Mouse (Mus musculus) pancreas, adult 10 weeks (tissue): ENCODE measurements around the gene Akip1. TPM values are rescaled to one million over a fixed set of nuclear protein-coding genes. Genes with fewer than 3 reads are reported as not detected.

Source experiments
- polyA plus RNA-seq: library from polyadenylated mRNA; stranded (reverse); fragments of 350-450 nt; fragmentation: Illumina TruSeq; extraction: RNeasy Lipid Tissue Mini Kit (QIAGEN cat#74804); gene quantifications from one replicate; pipeline ENCODE4 v1.2.3, GENCODE M21; 2015; ENCODE audit warnings: low read depth, low replicate concordance; ENCODE audit not compliant: insufficient read depth

The Akip1 gene
- 4.5 TPM for polyA plus RNA-seq

GRCm38 (mm10) chr7:109703190-109704015 lies at the start of gene Akip1, which contains the start of gene St5:
TSS of gene Akip1 (plus strand) at chr7:109703690.
TSS of gene St5 (minus strand) at chr7:109703605.

GRCm38 (mm10) chr7:109723697-109724096 lies 20.2 kb downstream of the Akip1 start, which contains the start of gene BC051019:
TSS of gene BC051019 (minus strand) at chr7:109723850.

GRCm38 (mm10) chr7:109731626-109732025 lies 28.1 kb downstream of the Akip1 start, which contains the start of gene Ascl3:
TSS of gene Ascl3 (minus strand) at chr7:109731726.

GRCm38 (mm10) chr7:109752008-109752925 lies 48.8 kb downstream of the Akip1 start, which contains the start of gene Tmem9b:
TSS of gene Tmem9b (minus strand) at chr7:109752875.

Other genes starting within 250 kb of the Akip1 start
- not detected for gene Trim66, start 195.6 kb upstream of the Akip1 start, polyA plus RNA-seq
- gene Rpl27a, start 184.5 kb upstream of the Akip1 start, polyA plus RNA-seq, result 342 TPM
- 25.0 TPM for gene St5, start 85 bp upstream of the Akip1 start, polyA plus RNA-seq
- not detected for gene BC051019, start 20.2 kb downstream of the Akip1 start, polyA plus RNA-seq
- gene Ascl3, start 28.0 kb downstream of the Akip1 start, polyA plus RNA-seq, result not detected
- 11.0 TPM for gene Tmem9b, start 49.2 kb downstream of the Akip1 start, polyA plus RNA-seq
- gene Nrip3, start 78.3 kb downstream of the Akip1 start, polyA plus RNA-seq, result not detected
- gene Scube2, start 162.0 kb downstream of the Akip1 start, polyA plus RNA-seq, result not detected